Mouse (Mus musculus): Measurements from ENCODE around the gene Tnni3. TPM values are rescaled to one million over a fixed set of nuclear protein-coding genes. Genes with fewer than 3 reads are reported as not detected.
"Not testable (repeated sequence)": the region's sequence is repeated elsewhere in the genome, so short reads cannot be mapped to it uniquely, and the experiment has no call there.

The Tnni3 gene
- polyA plus RNA-seq (2016; fragmentation: Nextera tagmentation; extraction: Ambion mirVana), result 1.9 and 3.3 TPM in 2 replicates

GRCm38 (mm10) chr7:4524212-4524922 lies at the start of gene Tnni3:
TSS of gene Tnni3 (minus strand) at chr7:4524229.
- H3K9ac ChIP-seq (replicated peaks); H3K4me2 ChIP-seq (replicated peaks); ATAC-seq (ENCODE audit: low FRiP score, low read depth); H3K27ac ChIP-seq (replicated peaks); H3K9me3 ChIP-seq; H3K36me3 ChIP-seq; H3K4me3 ChIP-seq: not testable (repeated sequence)
- Histone ChIP-seq H3K27me3 (peaks cover 37% of the 10 kb centered on the region), H3K4me1 (peaks cover 24% of the 10 kb centered on the region)
- WGBS, result 71% methylated on average over 15 of the region's 15 CpGs

GRCm38 (mm10) chr7:4572361-4572760 lies 48.3 kb upstream of the Tnni3 start:
- 75% methylated on average over 2 of the region's 2 CpGs for WGBS
- H3K9ac ChIP-seq (replicated peaks); H3K36me3 ChIP-seq; H3K4me3 ChIP-seq; H3K4me1 ChIP-seq; H3K27ac ChIP-seq (replicated peaks); ATAC-seq (ENCODE audit: low FRiP score, low read depth); H3K4me2 ChIP-seq (replicated peaks); H3K27me3 ChIP-seq; H3K9me3 ChIP-seq: not testable (repeated sequence)

GRCm38 (mm10) chr7:4562660-4563059 lies 38.6 kb upstream of the Tnni3 start:
- no peak for ATAC-seq (ENCODE audit: low FRiP score, low read depth)
- H3K9me3 ChIP-seq, result no peaks in the 10 kb centered on the region
- 88% methylated on average over 3 of the region's 3 CpGs for WGBS
- no peaks in the 10 kb centered on the region for H3K36me3 ChIP-seq
- no peak overlapping the region for H3K4me3 ChIP-seq
- H3K27ac ChIP-seq (replicated peaks), result no peak overlapping the region
- no peak overlapping the region for H3K9ac ChIP-seq (replicated peaks)
- H3K27me3 ChIP-seq, result no peaks in the 10 kb centered on the region
- no peak overlapping the region for H3K4me2 ChIP-seq (replicated peaks)
- no peaks in the 10 kb centered on the region for H3K4me1 ChIP-seq

- 75% methylated on average over 6 of the region's 6 CpGs for whole genome bisulfite sequencing
- peak; percentile 38; the same call in 1 of the 2 replicates for ATAC-seq (ENCODE audit: low FRiP score, low read depth)
- Histone ChIP-seq H3K27ac (replicated peaks) (no peak overlapping the region), H3K27me3 (peaks cover 15% of the 10 kb centered on the region), H3K9me3 (no peaks in the 10 kb centered on the region), H3K36me3 (no peaks in the 10 kb centered on the region), H3K4me3 (no peak overlapping the region), H3K9ac (replicated peaks) (no peak overlapping the region), H3K4me1 (no peaks in the 10 kb centered on the region), H3K4me2 (replicated peaks) (peak overlapping the region; percentile 16; the same call in 1 of the 2 replicates)
Observed at GRCm38 (mm10) chr7:4557167-4557560, 33.1 kb upstream of the Tnni3 start.

- H3K36me3 ChIP-seq, result no peaks in the 10 kb centered on the region
- H3K9me3 ChIP-seq, result no peaks in the 10 kb centered on the region
- 24% methylated on average over 15 of the region's 15 CpGs for WGBS
- H3K9ac ChIP-seq (replicated peaks), result no peak overlapping the region
- H3K4me2 ChIP-seq (replicated peaks), result peak overlapping the region; percentile 16; the same call in 1 of the 2 replicates
- no peak overlapping the region for H3K4me3 ChIP-seq
- ATAC-seq (ENCODE audit: low FRiP score, low read depth), result peak; percentile 88
- H3K27ac ChIP-seq (replicated peaks), result no peak overlapping the region
- H3K27me3 ChIP-seq, result peaks cover 15% of the 10 kb centered on the region
- no peaks in the 10 kb centered on the region for H3K4me1 ChIP-seq
Observed at GRCm38 (mm10) chr7:4556256-4557166, 32.5 kb upstream of the Tnni3 start.

GRCm38 (mm10) chr7:4547221-4547641 lies 23.2 kb upstream of the Tnni3 start, which contains the start of gene Syt5:
TSS of gene Syt5 (minus strand) at chr7:4547541.
- ATAC-seq (ENCODE audit: low FRiP score, low read depth), result peak; percentile 60
- Histone ChIP-seq H3K4me3 (peak within 1 kb of the TSS; percentile 50), H3K9ac (replicated peaks) (peak within 1 kb of the TSS; percentile 60), H3K4me2 (replicated peaks) (peak within 1 kb of the TSS; percentile 66), H3K4me1 (peaks cover 21% of the 10 kb centered on the region), H3K27ac (replicated peaks) (peak within 1 kb of the TSS; percentile 78), H3K9me3 (no peaks in the 10 kb centered on the region), H3K36me3 (no peaks in the 10 kb centered on the region), H3K27me3 (no peaks in the 10 kb centered on the region)
- 6% methylated on average over 33 of the region's 33 CpGs for WGBS

DNA sequence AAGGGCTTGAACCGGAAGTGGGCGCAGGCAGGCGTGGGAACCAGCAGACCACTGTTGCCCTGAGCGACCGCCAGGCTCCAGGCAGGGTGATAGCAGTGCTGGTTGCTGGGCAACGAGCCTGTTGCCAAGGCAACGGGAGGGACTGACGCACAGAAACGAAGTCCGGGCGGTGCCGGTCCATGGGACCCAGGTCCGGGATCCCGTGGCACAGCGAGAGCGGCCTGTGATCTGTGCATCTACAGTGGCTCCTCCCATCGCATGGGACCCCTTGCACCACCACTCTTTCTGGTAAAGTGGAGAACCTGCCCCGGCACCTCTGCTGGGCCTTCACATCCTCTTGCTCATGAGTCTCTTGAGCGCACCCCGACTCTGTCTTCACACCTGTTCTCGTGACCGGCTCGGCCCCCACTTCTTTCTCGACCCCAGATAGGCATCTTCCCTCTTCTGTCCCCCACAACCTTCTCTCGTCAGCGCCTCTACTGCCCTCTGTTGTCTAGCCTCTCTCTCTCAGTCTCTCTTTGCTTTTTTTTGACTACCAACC lies 22.6 kb upstream of the Tnni3 start:
- peak overlapping the region; percentile 66 for H3K4me2 ChIP-seq (replicated peaks)
- H3K4me1 ChIP-seq, result peaks cover 21% of the 10 kb centered on the region
- H3K27me3 ChIP-seq, result no peaks in the 10 kb centered on the region
- peak overlapping the region; percentile 50 for H3K4me3 ChIP-seq
- ATAC-seq (ENCODE audit: low FRiP score, low read depth), result peak; percentile 95
- H3K27ac ChIP-seq (replicated peaks), result peak overlapping the region; percentile 78
- peak overlapping the region; percentile 60 for H3K9ac ChIP-seq (replicated peaks)
- no peaks in the 10 kb centered on the region for H3K9me3 ChIP-seq
- 2% methylated on average over 26 of the region's 26 CpGs for WGBS
- H3K36me3 ChIP-seq, result no peaks in the 10 kb centered on the region

DNA sequence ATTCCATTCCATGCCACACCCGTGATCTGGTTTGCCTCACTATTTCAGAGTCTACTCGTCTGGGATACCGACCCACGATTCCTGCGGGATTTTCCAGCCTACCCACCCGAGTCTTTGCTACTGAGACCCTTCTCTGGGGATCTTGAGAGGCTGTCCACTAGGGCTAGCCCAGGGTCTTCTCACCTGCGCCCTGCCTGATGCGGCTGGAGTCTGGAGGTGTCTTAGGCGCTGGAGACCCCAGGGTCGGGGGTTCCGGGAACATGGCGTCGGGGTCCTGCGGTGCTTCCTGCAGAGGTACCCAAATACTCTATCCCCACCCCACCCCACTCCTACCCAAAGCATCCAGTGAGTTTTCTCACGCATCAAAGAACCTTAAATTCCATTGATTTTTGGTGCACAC lies 22.0 kb upstream of the Tnni3 start:
- WGBS, result 70% methylated on average over 15 of the region's 15 CpGs
- H3K27me3 ChIP-seq, result no peaks in the 10 kb centered on the region
- H3K9ac ChIP-seq (replicated peaks), result no peak overlapping the region
- H3K36me3 ChIP-seq, result no peaks in the 10 kb centered on the region
- ATAC-seq (ENCODE audit: low FRiP score, low read depth), result peak; percentile 48
- H3K4me1 ChIP-seq, result peaks cover 21% of the 10 kb centered on the region
- H3K4me3 ChIP-seq, result peak overlapping the region; percentile 50
- peak overlapping the region; percentile 66 for H3K4me2 ChIP-seq (replicated peaks)
- no peaks in the 10 kb centered on the region for H3K9me3 ChIP-seq
- peak overlapping the region; percentile 78 for H3K27ac ChIP-seq (replicated peaks)

DNA sequence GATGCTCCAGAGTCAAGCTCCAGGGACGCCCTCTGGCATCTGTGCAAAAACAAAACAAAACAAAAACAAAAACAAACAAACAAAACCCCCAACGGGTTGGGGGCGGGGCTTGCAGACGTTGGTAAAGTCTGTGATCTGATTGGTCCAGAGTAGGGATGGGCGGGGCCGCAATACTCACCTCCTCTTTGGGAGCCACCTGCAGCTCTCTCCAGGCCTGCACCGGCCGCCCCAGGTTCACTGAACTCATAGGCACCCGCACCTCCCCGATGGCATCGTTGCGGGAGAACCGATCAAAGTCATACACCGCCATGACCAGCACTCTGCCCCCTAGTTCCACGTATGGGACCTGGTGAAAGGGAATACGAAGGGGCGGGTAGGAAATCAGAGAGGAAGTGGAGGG lies 18.0 kb upstream of the Tnni3 start:
- 43% methylated on average over 17 of the region's 17 CpGs for WGBS
- H3K4me1 ChIP-seq, result peaks cover 16% of the 10 kb centered on the region
- 0 out of 2 replicates have a peak, but pooled peaks cover 3% of the 10 kb centered on the region for H3K36me3 ChIP-seq
- H3K9ac ChIP-seq (replicated peaks), result no peak overlapping the region
- H3K9me3 ChIP-seq, result no peaks in the 10 kb centered on the region
- H3K4me3 ChIP-seq, result no peak overlapping the region
- no peak overlapping the region for H3K4me2 ChIP-seq (replicated peaks)
- ATAC-seq (ENCODE audit: low FRiP score, low read depth), result no peak
- H3K27me3 ChIP-seq, result no peaks in the 10 kb centered on the region
- H3K27ac ChIP-seq (replicated peaks), result no peak overlapping the region

GRCm38 (mm10) chr7:4541344-4541743 lies 17.3 kb upstream of the Tnni3 start:
- peaks cover 10% of the 10 kb centered on the region for H3K4me1 ChIP-seq
- H3K4me2 ChIP-seq (replicated peaks), result no peak overlapping the region
- no peak overlapping the region for H3K27ac ChIP-seq (replicated peaks)
- no peak overlapping the region for H3K9ac ChIP-seq (replicated peaks)
- no peaks in the 10 kb centered on the region for H3K9me3 ChIP-seq
- H3K4me3 ChIP-seq, result no peak overlapping the region
- ATAC-seq (ENCODE audit: low FRiP score, low read depth), result no peak
- 0 out of 2 replicates have a peak, but pooled peaks cover 3% of the 10 kb centered on the region for H3K36me3 ChIP-seq
- no peaks in the 10 kb centered on the region for H3K27me3 ChIP-seq
- 62% methylated on average over 5 of the region's 5 CpGs for WGBS

DNA sequence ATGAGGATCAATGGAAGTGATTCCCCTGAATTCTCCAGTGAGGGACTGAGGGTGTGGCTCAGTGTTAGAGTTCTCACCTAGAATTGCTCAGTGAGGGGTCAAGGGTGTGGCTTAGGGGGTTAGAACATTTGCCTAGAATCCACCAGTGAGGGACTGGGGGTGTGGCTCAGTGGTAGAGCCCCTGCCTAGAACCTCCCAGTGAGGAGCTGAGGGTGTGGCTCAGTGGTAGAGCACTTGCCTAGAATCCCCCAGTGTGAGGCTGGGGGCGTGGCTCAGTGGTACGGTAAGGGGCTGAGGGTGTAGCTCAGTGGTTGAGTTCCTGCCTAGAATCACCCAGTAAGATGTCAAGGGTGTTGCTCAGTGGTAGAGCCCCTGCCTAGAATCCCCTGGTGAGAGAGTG lies 15.0 kb upstream of the Tnni3 start:
- WGBS, result 88% methylated on average over 2 of the region's 2 CpGs
- Histone ChIP-seq H3K9me3 (no peaks in the 10 kb centered on the region), H3K27me3 (no peaks in the 10 kb centered on the region), H3K36me3 (0 out of 2 replicates have a peak, but pooled peaks cover 3% of the 10 kb centered on the region), H3K9ac (replicated peaks) (no peak overlapping the region), H3K4me3 (no peak overlapping the region), H3K27ac (replicated peaks) (no peak overlapping the region), H3K4me2 (replicated peaks) (no peak overlapping the region), H3K4me1 (no peaks in the 10 kb centered on the region)
- ATAC-seq (ENCODE audit: low FRiP score, low read depth), result no peak

Measured in midbrain, embryonic 12.5 days (tissue).